Mouse (Mus musculus): Measurements from ENCODE around the gene Ruvbl2. TPM values are rescaled to one million over a fixed set of nuclear protein-coding genes. Genes with fewer than 3 reads are reported as not detected.
"Not testable (repeated sequence)": the region's sequence is repeated elsewhere in the genome, so short reads cannot be mapped to it uniquely, and the experiment has no call there.

The Ruvbl2 gene
- polyA plus RNA-seq, 1 experiment from 2014 or later = 222 TPM

DNA sequence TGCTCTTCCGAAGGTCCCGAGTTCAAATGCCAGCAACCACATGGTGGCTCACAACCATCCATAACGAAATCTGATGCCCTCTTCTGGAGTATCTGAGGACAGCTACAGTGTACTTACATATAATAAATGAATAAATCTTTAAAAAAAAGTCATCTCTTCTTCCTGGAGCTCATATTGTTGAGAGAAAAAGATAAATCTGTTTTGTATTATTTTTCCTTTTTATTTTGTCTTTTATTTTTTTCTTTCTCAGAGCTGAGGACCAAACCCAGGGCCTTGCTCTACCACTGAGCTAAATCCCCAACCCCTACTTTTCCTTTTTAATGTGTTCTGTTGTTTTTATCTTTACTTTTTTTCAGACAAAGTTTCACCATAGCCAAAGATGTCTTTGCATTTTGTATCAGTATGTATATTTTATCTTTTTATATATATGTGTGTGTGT, 41.5 kb downstream of the Ruvbl2 start:
- not testable (repeated sequence) for H3K27me3 ChIP-seq (ENCODE audit: low read depth, poor library complexity, severe bottlenecking); H3K9me3 ChIP-seq (replicated peaks); DNase-seq (ENCODE audit: low spot score)
- peak overlapping the region; percentile 91 for H3K4me3 ChIP-seq
- H3K27ac ChIP-seq (replicated peaks) = peak overlapping the region; percentile 99
- peaks cover 23% of the 10 kb centered on the region for H3K4me1 ChIP-seq
- WGBS = 10% methylated on average over 3 of the region's 3 CpGs
- peaks cover 31% of the 10 kb centered on the region for H3K36me3 ChIP-seq

- DNase-seq (ENCODE audit: low spot score) = peak; percentile 100
- peaks cover 23% of the 10 kb centered on the region for H3K4me1 ChIP-seq
- H3K9me3 ChIP-seq (replicated peaks) = no peaks in the 10 kb centered on the region
- WGBS = under 1% methylated on average over 60 of the region's 60 CpGs
- no peaks in the 10 kb centered on the region for H3K27me3 ChIP-seq (ENCODE audit: low read depth, poor library complexity, severe bottlenecking)
- peaks cover 36% of the 10 kb centered on the region for H3K36me3 ChIP-seq
- peak within 1 kb of the TSS; percentile 99 for H3K27ac ChIP-seq (replicated peaks)
- H3K4me3 ChIP-seq = peak within 1 kb of the TSS; percentile 91
These were observed 42.1 kb downstream of the Ruvbl2 start, which contains the start of gene Snrnp70 for GRCm38 (mm10) chr7:45395578-45396336. Gene Snrnp70 (minus strand): TSS chr7:45395742.

- no peak for DNase-seq (ENCODE audit: low spot score)
- Histone ChIP-seq H3K36me3 (peaks cover 42% of the 10 kb centered on the region), H3K9me3 (replicated peaks) (no peaks in the 10 kb centered on the region), H3K27me3 (ENCODE audit: low read depth, poor library complexity, severe bottlenecking) (no peaks in the 10 kb centered on the region), H3K4me1 (peaks cover 23% of the 10 kb centered on the region), H3K27ac (replicated peaks) (peak overlapping the region; percentile 99), H3K4me3 (peak overlapping the region; percentile 91)
- WGBS = under 1% methylated on average over 17 of the region's 20 CpGs
These were observed 42.8 kb downstream of the Ruvbl2 start for GRCm38 (mm10) chr7:45395129-45395541.

GRCm38 (mm10) chr7:45386077-45386476, 51.8 kb downstream of the Ruvbl2 start:
- no peak overlapping the region for H3K4me3 ChIP-seq
- no peaks in the 10 kb centered on the region for H3K4me1 ChIP-seq
- 91% methylated on average over 3 of the region's 3 CpGs for WGBS
- H3K27me3 ChIP-seq (ENCODE audit: low read depth, poor library complexity, severe bottlenecking) = no peaks in the 10 kb centered on the region
- DNase-seq (ENCODE audit: low spot score) = no peak
- no peak overlapping the region for H3K27ac ChIP-seq (replicated peaks)
- H3K36me3 ChIP-seq = peaks cover 100% of the 10 kb centered on the region
- H3K9me3 ChIP-seq (replicated peaks) = no peaks in the 10 kb centered on the region

GRCm38 (mm10) chr7:45376057-45376456, 61.8 kb downstream of the Ruvbl2 start:
- H3K9me3 ChIP-seq (replicated peaks) = no peaks in the 10 kb centered on the region

DNA sequence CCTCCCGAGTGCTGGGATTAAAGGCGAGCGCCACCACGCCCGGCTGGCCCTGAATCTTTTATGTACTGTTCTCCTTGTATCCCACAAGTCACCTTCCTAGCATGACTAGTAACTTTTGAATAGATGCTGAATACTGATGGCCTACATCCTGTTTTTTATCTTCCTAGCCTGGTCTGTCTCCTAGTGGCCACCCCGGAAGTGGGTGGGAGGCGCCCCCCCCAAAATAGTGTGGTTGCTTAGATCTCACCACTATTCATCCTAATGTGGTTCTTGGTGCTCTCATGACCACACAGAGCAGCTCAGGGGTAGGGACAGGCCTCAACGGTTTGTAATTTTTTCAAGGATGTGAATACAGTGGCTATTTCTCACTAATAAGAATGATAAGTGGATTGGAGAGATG, 63.3 kb downstream of the Ruvbl2 start:
- Histone ChIP-seq H3K27ac (replicated peaks) (no peak overlapping the region), H3K9me3 (replicated peaks) (no peaks in the 10 kb centered on the region), H3K4me3 (no peak overlapping the region), H3K27me3 (ENCODE audit: low read depth, poor library complexity, severe bottlenecking) (peaks cover 10% of the 10 kb centered on the region), H3K36me3 (peaks cover 81% of the 10 kb centered on the region), H3K4me1 (peaks cover 20% of the 10 kb centered on the region)
- 97% methylated on average over 8 of the region's 8 CpGs for WGBS
- DNase-seq (ENCODE audit: low spot score) = no peak

More at GRCm38 (mm10) chr7:45376057-45376456, 61.8 kb downstream of the Ruvbl2 start:
- Histone ChIP-seq H3K4me3 (no peak overlapping the region), H3K4me1 (peaks cover 6% of the 10 kb centered on the region), H3K27ac (replicated peaks) (no peak overlapping the region), H3K27me3 (ENCODE audit: low read depth, poor library complexity, severe bottlenecking) (no peaks in the 10 kb centered on the region), H3K36me3 (peaks cover 94% of the 10 kb centered on the region)
- 95% methylated on average over 1 of the region's 1 CpGs for WGBS
- DNase-seq (ENCODE audit: low spot score) = no peak

DNA sequence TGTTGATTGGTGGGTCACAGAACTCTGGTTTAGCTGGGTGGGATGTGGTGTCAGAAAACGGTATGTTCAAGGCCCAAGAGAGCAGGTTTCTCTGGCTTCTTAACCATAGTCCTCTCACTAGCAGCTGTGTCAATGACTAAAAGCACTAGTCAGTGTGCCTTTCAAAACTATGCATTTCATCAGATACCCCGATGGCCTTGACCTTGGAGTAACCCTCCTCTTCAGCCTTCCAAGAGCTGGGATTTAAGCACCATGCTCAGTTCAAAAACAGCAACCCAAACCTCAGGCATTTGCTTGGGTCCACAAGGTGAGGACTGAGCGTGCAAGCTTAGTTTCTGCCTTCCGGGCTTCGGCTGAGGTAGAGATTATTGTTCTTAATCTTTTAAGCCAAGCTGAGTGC, 65.5 kb downstream of the Ruvbl2 start:
- Histone ChIP-seq H3K36me3 (peaks cover 59% of the 10 kb centered on the region), H3K9me3 (replicated peaks) (no peaks in the 10 kb centered on the region), H3K4me3 (no peak overlapping the region), H3K27ac (replicated peaks) (no peak overlapping the region), H3K27me3 (ENCODE audit: low read depth, poor library complexity, severe bottlenecking) (peaks cover 30% of the 10 kb centered on the region), H3K4me1 (peaks cover 39% of the 10 kb centered on the region)
- 85% methylated on average over 5 of the region's 5 CpGs for WGBS
- DNase-seq (ENCODE audit: low spot score) = no peak

Small RNA genes lying within 50 kb of the gene (microRNA-seq; reads per million reads assigned to microRNA genes)
- gene Gm22133 = 0.90 reads per million

Other genes starting within 250 kb of the Ruvbl2 start
- gene Ccdc155, start 233.2 kb downstream of the Ruvbl2 start, polyA plus RNA-seq (2016; fragmentation: Nextera tagmentation; extraction: Ambion mirVana) = 0.73 and 0.88 TPM in 2 replicates
- gene Dkkl1, start 225.9 kb downstream of the Ruvbl2 start, polyA plus RNA-seq (2016; fragmentation: Nextera tagmentation; extraction: Ambion mirVana) = 0.72 and 1.4 TPM in 2 replicates
- gene Tead2, start 222.3 kb downstream of the Ruvbl2 start, polyA plus RNA-seq (2016; fragmentation: Nextera tagmentation; extraction: Ambion mirVana) = 365 and 367 TPM in 2 replicates
- 0.43 and 0.65 TPM in 2 replicates for gene Cd37, start 199.0 kb downstream of the Ruvbl2 start, polyA plus RNA-seq (2016; fragmentation: Nextera tagmentation; extraction: Ambion mirVana)
- 0.07 TPM in 1 of 2 replicates, not detected in the other for gene Slc6a16, start 197.0 kb downstream of the Ruvbl2 start, polyA plus RNA-seq (2016; fragmentation: Nextera tagmentation; extraction: Ambion mirVana)
- not detected in 2 replicates for gene Slc6a21, start 160.6 kb downstream of the Ruvbl2 start, polyA plus RNA-seq (2016; fragmentation: Nextera tagmentation; extraction: Ambion mirVana)
- 7.0 and 9.6 TPM in 2 replicates for gene Trpm4, start 104.3 kb downstream of the Ruvbl2 start, polyA plus RNA-seq (2016; fragmentation: Nextera tagmentation; extraction: Ambion mirVana)
- gene Hrc, start 102.8 kb downstream of the Ruvbl2 start, polyA plus RNA-seq (2016; fragmentation: Nextera tagmentation; extraction: Ambion mirVana) = 0.12 and 0.29 TPM in 2 replicates
- 6.4 and 7.4 TPM in 2 replicates for gene Ppfia3, start 71.1 kb downstream of the Ruvbl2 start, polyA plus RNA-seq (2016; fragmentation: Nextera tagmentation; extraction: Ambion mirVana)
- gene Lin7b, start 67.5 kb downstream of the Ruvbl2 start, polyA plus RNA-seq (2016; fragmentation: Nextera tagmentation; extraction: Ambion mirVana) = 1.0 and 1.4 TPM in 2 replicates
- gene Snrnp70, start 42.4 kb downstream of the Ruvbl2 start, polyA plus RNA-seq (2016; fragmentation: Nextera tagmentation; extraction: Ambion mirVana) = 254 and 268 TPM in 2 replicates
- gene Kcna7, start 32.4 kb downstream of the Ruvbl2 start, polyA plus RNA-seq (2016; fragmentation: Nextera tagmentation; extraction: Ambion mirVana) = not detected in 2 replicates
- 0.51 and 0.61 TPM in 2 replicates for gene Ntf5, start 24.4 kb downstream of the Ruvbl2 start, polyA plus RNA-seq (2016; fragmentation: Nextera tagmentation; extraction: Ambion mirVana)
- not detected in 2 replicates for gene Lhb, start 17.3 kb downstream of the Ruvbl2 start, polyA plus RNA-seq (2016; fragmentation: Nextera tagmentation; extraction: Ambion mirVana)
- 41.7 and 41.9 TPM in 2 replicates for gene Gys1, start 3.3 kb downstream of the Ruvbl2 start, polyA plus RNA-seq (2016; fragmentation: Nextera tagmentation; extraction: Ambion mirVana)
- 5,695 and 6,139 TPM in 2 replicates for gene Ftl1, start 21.8 kb upstream of the Ruvbl2 start, polyA plus RNA-seq (2016; fragmentation: Nextera tagmentation; extraction: Ambion mirVana)
- gene Bax, start 28.8 kb upstream of the Ruvbl2 start, polyA plus RNA-seq (2016; fragmentation: Nextera tagmentation; extraction: Ambion mirVana) = 240 and 265 TPM in 2 replicates
- gene Tulp2, start 43.8 kb upstream of the Ruvbl2 start, polyA plus RNA-seq (2016; fragmentation: Nextera tagmentation; extraction: Ambion mirVana) = 0.15 and 0.21 TPM in 2 replicates
- 0.34 TPM in 1 of 2 replicates, not detected in the other for gene Gm45808, start 48.7 kb upstream of the Ruvbl2 start, polyA plus RNA-seq (2016; fragmentation: Nextera tagmentation; extraction: Ambion mirVana)
- gene Dhdh, start 50.7 kb upstream of the Ruvbl2 start, polyA plus RNA-seq (2016; fragmentation: Nextera tagmentation; extraction: Ambion mirVana) = 6.0 and 6.8 TPM in 2 replicates
- 105 and 112 TPM in 2 replicates for gene Nucb1, start 72.3 kb upstream of the Ruvbl2 start, polyA plus RNA-seq (2016; fragmentation: Nextera tagmentation; extraction: Ambion mirVana)
- gene Ppp1r15a, start 88.2 kb upstream of the Ruvbl2 start, polyA plus RNA-seq (2016; fragmentation: Nextera tagmentation; extraction: Ambion mirVana) = 15.0 and 18.6 TPM in 2 replicates
- 0.78 and 1.1 TPM in 2 replicates for gene Plekha4, start 88.2 kb upstream of the Ruvbl2 start, polyA plus RNA-seq (2016; fragmentation: Nextera tagmentation; extraction: Ambion mirVana)
- 0.43 and 0.55 TPM in 2 replicates for gene Hsd17b14, start 116.8 kb upstream of the Ruvbl2 start, polyA plus RNA-seq (2016; fragmentation: Nextera tagmentation; extraction: Ambion mirVana)
- 32.2 and 38.2 TPM in 2 replicates for gene Bcat2, start 132.1 kb upstream of the Ruvbl2 start, polyA plus RNA-seq (2016; fragmentation: Nextera tagmentation; extraction: Ambion mirVana)
- not detected in 2 replicates for gene Fgf21, start 177.4 kb upstream of the Ruvbl2 start, polyA plus RNA-seq (2016; fragmentation: Nextera tagmentation; extraction: Ambion mirVana)
- not detected in 2 replicates for gene Fut1, start 179.2 kb upstream of the Ruvbl2 start, polyA plus RNA-seq (2016; fragmentation: Nextera tagmentation; extraction: Ambion mirVana)
- gene Izumo1, start 183.7 kb upstream of the Ruvbl2 start, polyA plus RNA-seq (2016; fragmentation: Nextera tagmentation; extraction: Ambion mirVana) = 0.16 TPM in 1 of 2 replicates, not detected in the other
- 4.8 and 5.5 TPM in 2 replicates for gene Rasip1, start 189.4 kb upstream of the Ruvbl2 start, polyA plus RNA-seq (2016; fragmentation: Nextera tagmentation; extraction: Ambion mirVana)
- gene Mamstr, start 201.9 kb upstream of the Ruvbl2 start, polyA plus RNA-seq (2016; fragmentation: Nextera tagmentation; extraction: Ambion mirVana) = 2.1 and 3.3 TPM in 2 replicates
- gene Fut2, start 228.3 kb upstream of the Ruvbl2 start, polyA plus RNA-seq (2016; fragmentation: Nextera tagmentation; extraction: Ambion mirVana) = 0.05 TPM in 1 of 2 replicates, not detected in the other
- 0.46 and 0.48 TPM in 2 replicates for gene Ntn5, start 245.9 kb upstream of the Ruvbl2 start, polyA plus RNA-seq (2016; fragmentation: Nextera tagmentation; extraction: Ambion mirVana)

Data from midbrain, embryonic 10.5 days (tissue).